ENCODE assay signal across 8 mouse cellular contexts in the genomic region with DNA sequence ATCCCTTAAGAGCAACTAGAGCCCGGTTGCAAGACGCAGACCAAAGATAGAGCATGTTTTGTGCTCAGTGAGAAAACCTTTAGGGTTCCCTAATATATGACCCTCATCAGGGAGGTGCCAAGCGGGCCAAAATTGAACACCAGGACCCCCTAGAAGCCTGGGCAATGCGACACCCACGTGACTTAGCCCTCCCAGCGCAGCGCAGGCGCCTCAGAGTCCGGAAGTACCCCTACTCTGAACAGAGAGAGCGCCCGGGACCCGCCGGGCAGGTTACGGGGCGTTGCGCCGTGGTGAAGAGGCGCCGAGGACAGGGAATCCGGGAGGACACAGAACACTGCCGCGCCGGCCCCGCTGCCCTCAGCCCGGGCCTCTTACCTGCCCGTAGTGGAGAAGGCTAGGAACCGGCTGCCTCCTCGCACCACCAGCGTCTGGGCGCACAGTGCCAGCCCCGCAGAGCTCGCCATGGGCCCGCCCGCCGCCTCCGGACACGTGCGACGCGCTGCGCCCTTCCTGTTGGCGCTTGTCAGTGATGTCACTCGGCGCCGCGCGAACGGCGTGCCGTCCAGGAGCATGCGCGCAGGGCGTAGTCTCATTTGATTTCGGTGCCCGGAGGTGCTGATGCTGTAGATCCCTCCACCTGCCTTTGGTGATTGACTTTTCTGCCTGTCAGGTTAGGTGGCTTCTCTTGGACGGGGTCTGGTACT. TPM values are rescaled to one million over a fixed set of nuclear protein-coding genes. Genes with fewer than 3 reads are reported as not detected.
A peak's percentile ranks its signal among the peaks of the same experiment; 100 is the strongest.
DNase-seq lines count a peak whose midpoint lies in the region; ATAC-seq and TF ChIP-seq lines count a peak whose summit lies in the region.

No protein-coding gene starts in this region.

- peak overlapping the region; percentile 86 for H3K4me2 ChIP-seq in forebrain, embryonic 13.5 days
- H3K4me2 ChIP-seq in neural tube, embryonic 15.5 days: peak overlapping the region; percentile 84

- peak overlapping the region; percentile 92 for H3K4me3 ChIP-seq in E14TG2a.4 (replicated peaks; ENCODE audit: low read length)
- peak overlapping the region; percentile 81 for H3K4me3 ChIP-seq in forebrain, embryonic 13.5 days
- peak overlapping the region; percentile 98 for H3K4me3 ChIP-seq in neural tube, embryonic 15.5 days (replicated peaks)

- H3K27me3 ChIP-seq in E14TG2a.4 (ENCODE audit: insufficient read depth, low read length): no peaks in the 10 kb centered on the region
- H3K27me3 ChIP-seq in forebrain, embryonic 13.5 days: no peaks in the 10 kb centered on the region
- no peaks in the 10 kb centered on the region for H3K27me3 ChIP-seq in neural tube, embryonic 15.5 days (replicated peaks)

- peak overlapping the region; percentile 79 for H3K9ac ChIP-seq in forebrain, embryonic 13.5 days
- peak overlapping the region; percentile 74 for H3K9ac ChIP-seq in neural tube, embryonic 15.5 days (replicated peaks)

- no peak for TF ChIP-seq CTCF in E14TG2a.4 (conservative IDR thresholded peaks at IDR 0.05; ENCODE audit: low read length)

- peaks cover 38% of the 10 kb centered on the region for H3K4me1 ChIP-seq in E14TG2a.4 (replicated peaks; ENCODE audit: low read depth, low read length)
- peaks cover 10% of the 10 kb centered on the region for H3K4me1 ChIP-seq in forebrain, embryonic 13.5 days
- peaks cover 22% of the 10 kb centered on the region for H3K4me1 ChIP-seq in neural tube, embryonic 15.5 days

- peak overlapping the region; percentile 78 for H3K27ac ChIP-seq in forebrain, embryonic 13.5 days
- H3K27ac ChIP-seq in neural tube, embryonic 15.5 days (replicated peaks): peak overlapping the region; percentile 91

- intact Hi-C loops in heart, postnatal 14 days (cut with DNase I): loop anchor here (10.0 kb wide), 1 partner anchor 523 kb away; the partner anchor contains the start of genes Hsf2bp and Rrp1b

- no peaks in the 10 kb centered on the region for H3K9me3 ChIP-seq in E14TG2a.4 (ENCODE audit: low read length)
- no peaks in the 10 kb centered on the region for H3K9me3 ChIP-seq in forebrain, embryonic 13.5 days (replicated peaks)
- H3K9me3 ChIP-seq in neural tube, embryonic 15.5 days (replicated peaks): no peaks in the 10 kb centered on the region

- under 1% methylated on average over 56 of the region's 56 CpGs for WGBS in forebrain, embryonic 13.5 days
- WGBS in neural tube, embryonic 15.5 days: under 1% methylated on average over 56 of the region's 56 CpGs

- peak; percentile 97 for ATAC-seq in forebrain, embryonic 13.5 days
- ATAC-seq in neural tube, embryonic 15.5 days (ENCODE audit: low FRiP score): peak; percentile 96

- H3K36me3 ChIP-seq in E14TG2a.4 (ENCODE audit: insufficient read depth, low read length): peaks cover 37% of the 10 kb centered on the region
- H3K36me3 ChIP-seq in forebrain, embryonic 13.5 days (ENCODE audit: poor library complexity, severe bottlenecking): peaks cover 30% of the 10 kb centered on the region
- peaks cover 21% of the 10 kb centered on the region for H3K36me3 ChIP-seq in neural tube, embryonic 15.5 days

- DNase-seq in c-Kit-positive CD71-positive TER-119-positive erythroid progenitor cells, embryonic 14.5 days (ENCODE audit: low spot score): peak; percentile 85
- peak; percentile 87 to 89 for DNase-seq in heart, postnatal 14 days
- DNase-seq in layer of hippocampus, adult 11-12 months (ENCODE audit: low spot score): peak; percentile 86
- peak; percentile 83 to 86 for DNase-seq in lung, adult 18-20 months
- peak; percentile 88 for DNase-seq in testis, postnatal 14 days (ENCODE audit: low spot score)

RNA-seq across cellular contexts. Expression of gene Wdr4, which starts 7.8 kb away (rescaled TPM):
- polyA plus RNA-seq in forebrain, embryonic 13.5 days (2015; fragmentation: Nextera tagmentation; extraction: Ambion mirVana): 37.9 and 43.6 TPM in 2 replicates
- total RNA-seq in heart, postnatal 14 days (2021): 1 to 10 TPM; 5.6 to 9.2 TPM
- 32.7 and 34.2 TPM in 2 replicates for polyA plus RNA-seq in neural tube, embryonic 15.5 days (2015; fragmentation: Nextera tagmentation; extraction: Ambion mirVana)

RNA-seq across cellular contexts. Expression of gene Ndufv3, which starts 8.0 kb away (rescaled TPM):
- 340 and 354 TPM in 2 replicates for polyA plus RNA-seq in forebrain, embryonic 13.5 days (2015; fragmentation: Nextera tagmentation; extraction: Ambion mirVana)
- total RNA-seq in heart, postnatal 14 days (2021): 1,000 to 10,000 TPM; 1,261 to 1,328 TPM
- 435 and 492 TPM in 2 replicates for polyA plus RNA-seq in neural tube, embryonic 15.5 days (2015; fragmentation: Nextera tagmentation; extraction: Ambion mirVana)

RNA-seq across cellular contexts. Expression of gene Pknox1, which starts 52.6 kb away (rescaled TPM):
- 29.6 and 30.5 TPM in 2 replicates for polyA plus RNA-seq in forebrain, embryonic 13.5 days (2015; fragmentation: Nextera tagmentation; extraction: Ambion mirVana)
- 10 to 100 TPM; 11.6 to 15.0 TPM for total RNA-seq in heart, postnatal 14 days (2021)
- 42.7 and 43.4 TPM in 2 replicates for polyA plus RNA-seq in neural tube, embryonic 15.5 days (2015; fragmentation: Nextera tagmentation; extraction: Ambion mirVana)

Comparison
In these comparisons a context has a peak if more than half of its experiments do, and no peak if none do; other contexts are left out.
1. Peak in every context shown above with its lines: DNase-seq, ATAC-seq, H3K4me3 ChIP-seq and H3K27ac ChIP-seq.